Mouse (Mus musculus) brain, embryonic 14.5 days (tissue): ENCODE results near the gene Eef1a2.

Experiments
- CTCF ChIP-seq: fragments of 200-500 bp; IDR thresholded peaks from 2 replicates; pipeline ENCODE4 v1.5.1; 2012; ENCODE audit warnings: inconsistent platforms, mild to moderate bottlenecking, moderate library complexity, borderline replicate concordance; ENCODE audit not compliant: insufficient read depth, insufficient read length; ENCODE audit errors: extremely low read depth
- POLR2A ChIP-seq: fragments of 200-500 bp; IDR thresholded peaks from 2 replicates; pipeline ENCODE4 v1.6.1; 2012; ENCODE audit warnings: mild to moderate bottlenecking, inconsistent platforms, borderline replicate concordance; ENCODE audit not compliant: poor library complexity, insufficient read depth, insufficient read length, severe bottlenecking; ENCODE audit errors: extremely low read depth

DNA sequence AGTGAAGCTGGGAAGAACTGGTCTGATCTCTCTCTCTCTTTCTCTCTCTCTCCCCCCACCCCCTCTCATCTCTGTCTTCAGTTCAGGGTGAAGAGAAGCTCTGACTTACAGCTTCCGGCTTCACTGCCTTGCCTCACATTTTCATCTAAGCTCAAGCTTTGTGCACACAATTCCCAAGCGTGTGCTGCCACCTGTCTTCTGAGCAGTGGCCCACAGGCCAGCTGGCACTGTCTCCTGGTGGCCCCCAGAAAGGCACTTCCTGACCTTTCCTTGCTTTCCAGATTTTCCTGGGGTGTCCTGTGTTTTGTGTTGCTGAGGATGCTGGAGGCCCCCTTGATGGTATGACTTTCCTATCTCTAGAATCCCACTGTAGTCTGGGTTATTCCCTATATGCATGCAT, 52.7 kb downstream of the Eef1a2 start:
- no peak for TF ChIP-seq POLR2A
- TF ChIP-seq CTCF: peak; percentile 16; the same call in 1 of the 2 replicates
